Mouse (Mus musculus) megakaryocyte progenitor cell, adult 5-6 weeks (primary cell): ENCODE measurements at regions not wholly inside any gene's neighbourhood (a gene's known extent, or its start where the extent isn't known, plus 50 kb on each side); places are given as distances from the start of the nearest gene placed in this dataset.
"Not testable (repeated sequence)": the region's sequence is repeated elsewhere in the genome, so short reads cannot be mapped to it uniquely, and the experiment has no call there.

Experiments
- ATAC-seq: replicated peaks from 2 replicates; pipeline ENCODE4 v1.8.0; 2016; ENCODE audit warnings: mild to moderate bottlenecking, moderate TSS enrichment, inconsistent platforms; ENCODE audit not compliant: poor library complexity

GRCm38 (mm10) chr14:104410730-104411129 lies 57.1 kb downstream of the Pou4f1 start:
- ATAC-seq = no peak

- no peak for ATAC-seq
These were observed 57.5 kb downstream of the Pou4f1 start for GRCm38 (mm10) chr14:104410292-104410691.

DNA sequence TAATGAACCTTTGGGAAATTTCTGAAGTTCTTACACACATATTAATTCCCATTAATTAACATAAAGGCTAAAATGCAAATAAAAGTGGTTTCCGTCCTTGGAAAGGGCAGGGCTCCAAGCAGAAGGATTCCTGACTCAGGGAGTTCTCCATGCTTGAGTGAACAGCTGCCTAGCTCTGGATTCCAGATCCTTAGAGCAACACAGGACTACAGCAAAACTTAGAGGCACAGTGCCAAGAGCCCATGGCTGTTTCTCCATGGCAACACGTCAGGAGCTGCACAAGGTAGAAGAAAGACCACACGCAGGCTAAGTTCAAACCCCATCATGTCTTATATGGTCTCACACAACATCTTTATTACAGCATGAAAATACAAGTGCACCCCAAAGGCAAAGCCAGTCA lies 61.7 kb downstream of the Pou4f1 start:
- no peak for ATAC-seq

DNA sequence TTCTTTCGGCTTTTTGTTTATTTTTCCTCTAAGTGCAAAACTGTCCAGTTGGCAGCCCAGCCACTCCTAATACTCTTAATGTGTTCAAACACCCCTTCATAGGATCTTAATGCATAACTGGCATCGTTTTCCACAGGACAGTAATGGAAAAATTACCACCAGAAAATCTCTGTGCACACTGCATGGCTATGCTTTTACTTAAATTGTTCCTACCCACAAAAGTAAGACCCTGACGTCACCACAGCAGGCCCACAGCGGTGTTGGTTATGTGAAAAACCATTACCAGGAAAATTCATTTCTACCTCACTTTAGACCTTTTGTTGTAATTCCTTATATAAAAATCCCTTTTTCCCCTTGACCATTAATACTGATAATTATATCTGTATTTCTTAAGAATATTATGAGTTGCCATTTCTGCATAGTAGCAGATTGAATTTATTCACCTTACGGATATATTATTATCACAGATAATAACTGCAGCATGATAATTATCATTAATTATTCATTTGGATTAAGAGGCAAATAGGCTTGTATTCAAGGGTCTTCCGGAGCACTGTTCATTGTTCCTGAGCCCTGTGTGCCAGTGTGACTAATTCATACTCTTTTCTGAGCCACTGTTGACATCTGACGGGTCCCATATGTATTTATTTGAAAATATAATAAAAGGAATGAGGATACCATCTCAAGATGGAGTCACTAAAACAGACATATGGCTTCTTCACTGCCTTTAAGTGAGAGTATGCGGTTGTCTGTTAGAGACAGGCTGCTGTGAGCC lies 78.3 kb downstream of the Pou4f1 start:
- ATAC-seq = no peak

DNA sequence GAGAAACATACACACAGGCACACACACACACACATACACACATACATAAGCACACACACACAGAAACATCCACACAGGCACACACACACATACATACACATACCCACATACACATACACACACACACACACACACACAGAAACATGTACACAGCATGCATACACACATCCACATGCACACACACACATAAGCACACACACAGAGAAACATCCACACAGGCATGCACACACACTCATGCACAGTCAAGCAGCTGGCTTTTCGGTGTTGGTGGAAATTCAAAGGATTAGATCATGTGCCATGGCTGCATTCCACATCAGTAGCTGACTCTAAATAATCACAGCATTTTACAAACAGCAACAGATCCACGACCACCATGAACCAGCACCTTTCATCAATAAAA lies 78.9 kb downstream of the Pou4f1 start:
- no peak for ATAC-seq

GRCm38 (mm10) chr14:104380986-104381385 lies 86.8 kb downstream of the Pou4f1 start:
- no peak for ATAC-seq

GRCm38 (mm10) chr14:104372776-104373175 lies 95.0 kb downstream of the Pou4f1 start:
- ATAC-seq = no peak

DNA sequence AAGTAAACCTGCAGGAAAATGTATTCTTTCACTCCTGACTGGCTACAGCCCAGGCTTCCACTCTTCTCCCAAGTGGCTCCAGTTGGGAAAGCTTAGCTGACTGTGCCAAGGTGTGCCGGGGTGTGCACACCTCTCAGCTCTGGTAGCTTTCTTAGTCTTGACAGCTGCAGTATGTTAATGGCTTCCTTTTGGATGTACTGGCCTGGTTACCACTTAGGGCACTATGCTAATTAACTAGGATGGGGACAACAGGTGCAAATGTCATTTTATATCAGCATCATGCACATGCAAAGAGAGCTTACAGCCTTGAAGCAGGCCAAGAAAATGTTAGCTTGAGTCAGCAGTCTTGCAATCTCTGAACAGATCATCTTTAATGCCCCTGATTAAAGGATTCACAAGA lies 111.2 kb downstream of the Pou4f1 start:
- no peak for ATAC-seq

GRCm38 (mm10) chr14:104336783-104337182 lies 131.0 kb downstream of the Pou4f1 start:
- ATAC-seq = not testable (repeated sequence)

DNA sequence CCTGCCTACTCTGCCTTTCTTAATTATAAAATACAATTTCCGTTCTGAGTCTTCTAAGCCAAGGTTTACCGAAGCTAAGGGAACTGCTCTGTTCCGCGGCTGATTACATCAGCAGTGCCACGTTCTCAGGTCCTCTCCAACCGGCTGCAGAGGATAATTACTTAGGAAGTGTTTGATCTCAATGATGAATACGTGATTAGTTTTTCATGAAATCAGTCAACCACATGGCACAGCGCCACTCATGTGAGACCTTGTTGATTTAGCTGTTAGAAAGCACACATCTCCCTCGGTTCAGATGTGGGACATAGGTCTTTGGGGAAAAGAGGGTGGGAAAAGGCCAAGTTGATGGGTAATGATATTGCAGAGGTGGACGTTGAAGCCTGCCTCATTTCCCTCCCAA lies 141.7 kb downstream of the Pou4f1 start:
- no peak for ATAC-seq

DNA sequence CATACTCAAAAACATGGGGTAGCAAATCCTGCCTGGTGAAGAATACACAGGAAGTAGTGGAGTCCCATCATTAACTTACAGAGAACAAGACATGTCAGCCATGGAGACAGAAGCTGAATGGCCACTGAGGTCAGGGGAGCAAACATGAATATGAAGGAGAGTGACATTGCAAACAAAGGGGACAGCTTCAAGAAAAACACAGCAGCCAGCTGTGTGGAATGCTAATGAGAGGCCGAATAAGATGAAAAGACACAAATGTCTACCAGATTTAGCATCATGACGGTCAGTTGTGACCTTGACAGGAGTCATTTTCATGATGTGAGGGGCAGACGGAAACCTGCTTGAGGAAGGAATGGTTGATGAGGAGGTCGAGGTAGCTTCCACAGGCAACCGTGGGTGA lies 167.7 kb downstream of the Pou4f1 start:
- ATAC-seq = no peak

GRCm38 (mm10) chr14:104298312-104298711 lies 169.5 kb downstream of the Pou4f1 start:
- ATAC-seq = no peak

GRCm38 (mm10) chr14:104297316-104298311 lies 170.2 kb downstream of the Pou4f1 start:
- ATAC-seq = no peak

DNA sequence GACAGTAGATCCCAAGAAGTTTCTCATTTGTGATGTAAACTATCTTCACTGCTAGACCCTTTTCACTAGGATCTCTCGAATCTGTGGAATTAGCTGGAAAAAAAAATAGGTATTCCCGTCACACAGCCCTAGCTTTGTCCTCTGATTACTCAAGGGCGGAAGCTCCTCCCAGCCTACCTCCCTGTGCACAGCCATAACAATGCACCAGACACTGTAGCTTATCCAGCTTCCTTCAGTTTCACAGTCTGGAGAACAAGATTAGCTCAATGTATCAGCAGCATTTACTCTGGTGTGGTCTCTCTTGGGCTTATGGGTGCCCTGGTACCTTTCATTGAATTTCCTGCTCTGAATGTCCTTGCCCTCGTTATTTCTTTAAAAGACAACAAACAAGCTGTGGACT lies 174.0 kb downstream of the Pou4f1 start:
- ATAC-seq = no peak

DNA sequence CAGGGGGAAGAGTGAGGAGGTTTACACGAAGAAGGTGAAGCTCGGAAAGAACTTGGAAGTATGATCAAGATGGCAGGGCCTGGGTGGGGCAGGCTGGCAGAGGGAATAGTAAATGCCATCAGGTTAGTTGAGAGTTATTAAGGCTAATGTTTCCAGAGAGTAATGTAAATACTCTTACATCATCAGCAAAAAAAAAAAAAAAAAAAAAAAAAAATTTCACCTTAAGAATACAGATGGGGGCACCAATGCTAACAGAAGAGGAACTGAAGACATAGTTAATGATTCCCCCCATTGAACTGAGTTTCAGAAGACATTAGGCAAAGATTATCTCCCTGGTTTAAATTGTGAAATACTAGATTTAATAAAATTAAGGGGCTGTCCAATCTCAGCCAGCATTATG lies 174.7 kb downstream of the Pou4f1 start:
- no peak for ATAC-seq

DNA sequence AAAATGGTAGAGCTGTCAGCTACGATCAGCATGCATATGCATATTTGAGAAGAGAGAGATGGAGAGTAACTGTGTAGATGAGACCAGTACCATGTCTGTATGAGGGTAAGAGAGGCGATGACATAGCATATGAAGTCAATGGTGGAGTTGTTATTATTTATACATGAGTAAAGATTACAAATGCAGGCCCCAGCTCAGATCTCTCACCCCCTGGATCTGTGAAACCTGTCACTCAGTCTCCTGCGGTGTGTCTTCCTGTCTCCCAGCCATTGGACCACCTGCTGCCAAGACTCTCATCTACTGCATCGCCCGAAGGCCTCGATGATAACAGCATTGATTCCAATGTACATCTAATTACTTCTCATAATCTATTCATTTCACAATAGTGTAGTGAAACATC lies 187.4 kb downstream of the Pou4f1 start:
- ATAC-seq = no peak

DNA sequence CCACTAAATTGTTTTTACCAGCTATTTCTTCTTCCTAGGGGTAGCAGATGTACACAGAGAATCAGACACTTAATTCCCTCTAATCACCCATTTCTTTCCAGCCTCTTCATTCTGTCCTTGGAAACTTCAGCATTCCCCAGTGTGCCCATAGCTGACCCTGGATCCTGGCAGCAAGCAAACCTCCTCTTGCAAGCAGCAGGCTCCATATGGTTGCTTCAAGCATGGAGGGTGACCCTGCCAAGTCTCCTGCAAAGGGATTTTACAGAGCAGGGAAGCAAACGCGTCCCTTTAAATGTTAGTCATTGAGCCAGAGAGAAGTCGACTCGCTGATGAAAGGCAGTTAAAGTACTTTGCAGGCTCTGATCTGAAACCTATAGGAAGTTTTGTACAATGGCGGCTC lies 187.9 kb downstream of the Pou4f1 start:
- no peak for ATAC-seq

DNA sequence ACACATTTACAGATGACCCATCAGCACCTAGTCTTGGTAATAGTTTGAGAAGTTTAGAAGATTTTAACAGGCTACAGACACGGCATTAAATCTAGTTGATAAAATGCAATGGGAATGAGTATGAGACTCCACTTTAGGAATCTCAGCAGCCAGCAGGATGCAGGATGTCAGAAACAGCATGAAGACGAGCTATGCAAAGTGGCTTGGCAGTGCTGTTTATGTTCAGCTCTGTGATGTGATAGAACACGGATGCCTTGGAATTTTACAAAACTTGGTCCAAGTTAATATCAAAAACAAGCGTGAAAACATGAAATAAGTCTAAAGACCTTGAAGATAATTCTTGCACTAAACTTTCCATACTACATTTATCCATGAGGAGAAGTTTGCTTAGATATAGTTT lies 193.0 kb downstream of the Pou4f1 start:
- no peak for ATAC-seq

- ATAC-seq = no peak
These were observed 202.7 kb downstream of the Pou4f1 start for GRCm38 (mm10) chr14:104264919-104265764.

- ATAC-seq = no peak
These were observed 250.8 kb downstream of the Pou4f1 start for GRCm38 (mm10) chr14:104216965-104217364.

GRCm38 (mm10) chr14:104210719-104211118 lies 257.1 kb downstream of the Pou4f1 start:
- no peak for ATAC-seq
